ENCODE assay signal across 17 mouse cellular contexts in the genomic region with DNA sequence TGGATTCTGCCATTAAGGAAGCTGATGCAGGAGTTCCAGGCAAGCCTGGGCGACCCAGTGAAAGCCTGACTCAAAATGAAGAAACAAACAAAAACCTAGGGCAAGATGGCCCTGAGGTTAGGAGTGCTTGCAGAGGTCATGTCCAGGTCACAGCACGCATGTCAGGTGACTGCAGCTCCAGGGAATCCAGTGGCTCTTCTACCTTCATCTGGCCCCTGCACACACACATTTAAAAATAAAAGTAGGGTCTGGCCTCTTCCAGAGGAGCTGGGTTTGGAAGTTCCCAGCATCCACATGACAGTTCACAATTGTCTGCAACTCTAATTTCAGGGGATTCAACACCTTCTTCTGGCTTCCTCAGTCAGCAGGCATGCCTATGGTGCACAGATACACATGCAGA.
"Had no signal": no experiment of that assay in that cellular context is flagged by ENCODE, and none has a peak within 500 bp of the region (broad histone marks: within the 10 kb centered on the region; RNA-seq: fewer than 3 reads in every experiment).

No protein-coding gene starts in this region.

- H3K9me3 ChIP-seq: lung, embryonic 15.5 days; megakaryocyte, embryonic 14.5 days; midbrain, embryonic 12.5 days; neural tube, embryonic 12.5 days; stomach, embryonic 15.5 days had no signal

- H3K4me3 ChIP-seq: lung, embryonic 15.5 days; megakaryocyte, embryonic 14.5 days; midbrain, embryonic 12.5 days; neural tube, embryonic 12.5 days; stomach, embryonic 15.5 days had no signal

- H3K4me1 ChIP-seq: midbrain, embryonic 12.5 days had no signal

- H3K36me3 ChIP-seq: lung, embryonic 15.5 days; midbrain, embryonic 12.5 days; neural tube, embryonic 12.5 days; stomach, embryonic 15.5 days had no signal

- ATAC-seq: liver, postnatal 0 days; lung, postnatal 0 days had no signal

- H3K27ac ChIP-seq: lung, embryonic 15.5 days; macrophage; midbrain, embryonic 12.5 days; neural tube, embryonic 12.5 days; stomach, embryonic 15.5 days; stomach, postnatal 0 days had no signal

- H3K27me3 ChIP-seq: lung, embryonic 15.5 days; midbrain, embryonic 12.5 days; neural tube, embryonic 12.5 days; stomach, embryonic 15.5 days had no signal

- H3K9ac ChIP-seq: liver, postnatal 0 days; lung, embryonic 15.5 days; midbrain, embryonic 12.5 days; neural tube, embryonic 12.5 days; stomach, embryonic 15.5 days had no signal

- DNase-seq: lung, adult 2 months; lung, postnatal 14 days; lung, postnatal 36 days; midbrain, embryonic 14.5 days; right cerebral cortex, postnatal 14 days; thymus, adult 2 months; thymus, postnatal 25 days; thymus, postnatal 4 days had no signal

- H3K4me2 ChIP-seq: lung, embryonic 15.5 days; midbrain, embryonic 12.5 days; neural tube, embryonic 12.5 days; stomach, embryonic 15.5 days had no signal
